Mouse (Mus musculus): ENCODE data around the gene Prdm8. TPM values are rescaled to one million over a fixed set of nuclear protein-coding genes. Genes with fewer than 3 reads are reported as not detected.

Gene Prdm8
- total RNA-seq, 2 experiments from 2014 or later = 97.2 to 98.1 TPM

GRCm38 (mm10) chr5:98173694-98174093 is 6.7 kb downstream of the Prdm8 start:
- no peak for TF ChIP-seq CTCF (conservative IDR thresholded peaks at IDR 0.05)

GRCm38 (mm10) chr5:98179606-98180005 is 12.6 kb downstream of the Prdm8 start:
- TF ChIP-seq CTCF (conservative IDR thresholded peaks at IDR 0.05) = no peak
- Histone ChIP-seq H3K27ac (peak overlapping the region; percentile 96), H3K4me3 (peak overlapping the region; percentile 65)
- DNase-seq (ENCODE audit: low spot score in 2 of 2) = no peak

More at GRCm38 (mm10) chr5:98173694-98174093, 6.7 kb downstream of the Prdm8 start:
- Histone ChIP-seq H3K4me3 (no peak overlapping the region), H3K27ac (no peak overlapping the region)
- DNase-seq (ENCODE audit: low spot score in 2 of 2) = no peak

- DNase-seq (ENCODE audit: low spot score in 2 of 2) = peak; percentile 65 to 76
- H3K4me3 ChIP-seq = peak overlapping the region; percentile 65
- no peak for TF ChIP-seq CTCF (conservative IDR thresholded peaks at IDR 0.05)
- H3K27ac ChIP-seq = peak overlapping the region; percentile 96
Observed at GRCm38 (mm10) chr5:98180461-98180887, 13.5 kb downstream of the Prdm8 start.

- Histone ChIP-seq H3K4me3 (peak overlapping the region; percentile 65), H3K27ac (peak overlapping the region; percentile 96)
- DNase-seq (ENCODE audit: low spot score in 2 of 2) = no peak
- TF ChIP-seq CTCF (conservative IDR thresholded peaks at IDR 0.05) = no peak
Observed at GRCm38 (mm10) chr5:98180888-98181635, 14.1 kb downstream of the Prdm8 start.

GRCm38 (mm10) chr5:98181686-98182602 is 14.9 kb downstream of the Prdm8 start:
- peak overlapping the region; percentile 96 for H3K27ac ChIP-seq
- TF ChIP-seq CTCF (conservative IDR thresholded peaks at IDR 0.05) = no peak
- peak overlapping the region; percentile 65 for H3K4me3 ChIP-seq
- no peak for DNase-seq (ENCODE audit: low spot score in 2 of 2)

GRCm38 (mm10) chr5:98182603-98182920 is 15.6 kb downstream of the Prdm8 start:
- DNase-seq (ENCODE audit: low spot score in 2 of 2) = no peak
- peak overlapping the region; percentile 96 for H3K27ac ChIP-seq
- TF ChIP-seq CTCF (conservative IDR thresholded peaks at IDR 0.05) = no peak
- peak overlapping the region; percentile 65 for H3K4me3 ChIP-seq

GRCm38 (mm10) chr5:98183031-98183595 is 16.1 kb downstream of the Prdm8 start:
- peak overlapping the region; percentile 96 for H3K27ac ChIP-seq
- DNase-seq (ENCODE audit: low spot score in 2 of 2) = no peak
- peak overlapping the region; percentile 65 for H3K4me3 ChIP-seq
- no peak for TF ChIP-seq CTCF (conservative IDR thresholded peaks at IDR 0.05)

- TF ChIP-seq CTCF (conservative IDR thresholded peaks at IDR 0.05) = no peak
- DNase-seq (ENCODE audit: low spot score in 2 of 2) = no peak
- peak overlapping the region; percentile 65 for H3K4me3 ChIP-seq
- H3K27ac ChIP-seq = peak overlapping the region; percentile 96
Observed at GRCm38 (mm10) chr5:98184281-98184910, 17.4 kb downstream of the Prdm8 start.

GRCm38 (mm10) chr5:98184971-98185805 is 18.2 kb downstream of the Prdm8 start:
- DNase-seq (ENCODE audit: low spot score in 2 of 2) = peak in 1 of 2 experiments; percentile 82
- Histone ChIP-seq H3K27ac (peak overlapping the region; percentile 85), H3K4me3 (peak overlapping the region; percentile 62)
- TF ChIP-seq CTCF (conservative IDR thresholded peaks at IDR 0.05) = peak; percentile 87

GRCm38 (mm10) chr5:98185806-98186751 is 19.1 kb downstream of the Prdm8 start:
- peak overlapping the region; percentile 85 for H3K27ac ChIP-seq
- H3K4me3 ChIP-seq = peak overlapping the region; percentile 62
- DNase-seq (ENCODE audit: low spot score in 2 of 2) = no peak
- TF ChIP-seq CTCF (conservative IDR thresholded peaks at IDR 0.05) = no peak

Measured in layer of hippocampus, adult 2 months (tissue).